Mouse (Mus musculus) right cerebral cortex, adult 2 months (tissue): ENCODE data around the gene Aox3.

Experiments
- DNase-seq, 2 experiments: peaks; one replicate each; pipeline ENCODE4 v3.0.0; 2021 to 2022; ENCODE audit warnings: low spot score in 2 of 2

Gene Aox3

GRCm38 (mm10) chr1:58107066-58107465 lies 5.9 kb upstream of the Aox3 start:
- no peak for DNase-seq

GRCm38 (mm10) chr1:58110241-58110640 lies 2.7 kb upstream of the Aox3 start:
- DNase-seq: no peak

- no peak for DNase-seq
These were observed 1.6 kb upstream of the Aox3 start for GRCm38 (mm10) chr1:58111315-58111714.

- DNase-seq: no peak
These were observed 511 bp downstream of the Aox3 start for GRCm38 (mm10) chr1:58113441-58113840.

GRCm38 (mm10) chr1:58114021-58114560 lies 1.2 kb downstream of the Aox3 start:
- DNase-seq: no peak

GRCm38 (mm10) chr1:58114666-58115375 lies 1.9 kb downstream of the Aox3 start:
- no peak for DNase-seq

- no peak for DNase-seq
These were observed 5.3 kb downstream of the Aox3 start for GRCm38 (mm10) chr1:58118231-58118630.

- peak in 1 of 2 experiments; percentile 17 for DNase-seq
These were observed 12.0 kb downstream of the Aox3 start for GRCm38 (mm10) chr1:58124901-58125300.

DNA sequence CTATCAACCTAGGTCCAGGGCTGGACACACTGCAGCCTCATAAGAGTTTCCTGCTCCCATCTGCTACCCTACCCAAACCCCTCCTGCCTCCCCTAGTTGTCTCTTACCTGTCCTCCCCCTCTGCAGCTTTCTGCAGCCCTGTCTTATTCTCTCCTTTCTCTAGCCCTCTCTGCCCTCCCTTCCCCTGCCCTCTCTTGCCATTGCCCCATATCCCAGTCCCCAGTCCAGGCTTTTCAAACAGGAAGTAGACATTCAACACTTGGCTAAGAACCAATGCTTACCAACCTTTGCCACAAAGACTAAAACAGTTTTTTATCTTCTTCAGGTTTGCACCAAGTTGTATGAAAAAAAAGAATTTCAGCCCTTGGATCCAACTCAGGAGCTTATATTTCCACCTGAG lies 25.0 kb downstream of the Aox3 start:
- no peak for DNase-seq

- no peak for DNase-seq
These were observed 26.1 kb downstream of the Aox3 start for GRCm38 (mm10) chr1:58138986-58139385.

DNA sequence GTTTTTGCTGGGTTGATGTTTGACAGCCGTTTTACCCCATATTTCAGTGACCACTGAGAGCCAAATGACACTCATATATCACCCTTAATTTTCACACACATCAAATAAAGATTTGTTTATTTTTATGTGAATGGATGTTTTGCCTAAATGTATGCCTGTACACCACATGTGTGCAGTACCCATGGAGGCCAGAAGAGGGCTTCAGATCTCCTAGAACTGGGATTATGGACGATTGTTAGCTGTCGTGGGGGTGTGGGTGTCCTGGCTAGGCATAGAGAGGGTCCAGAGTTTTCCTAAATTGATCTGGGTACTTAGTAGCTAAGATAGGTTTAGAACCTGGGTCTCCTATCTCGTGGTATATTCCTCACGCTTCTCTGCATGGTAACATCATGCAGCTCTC lies 27.7 kb downstream of the Aox3 start:
- no peak for DNase-seq

- peak; percentile 70 to 71 for DNase-seq
These were observed 31.6 kb downstream of the Aox3 start for GRCm38 (mm10) chr1:58144384-58145069.

GRCm38 (mm10) chr1:58146026-58146425 lies 33.1 kb downstream of the Aox3 start:
- no peak for DNase-seq

DNA sequence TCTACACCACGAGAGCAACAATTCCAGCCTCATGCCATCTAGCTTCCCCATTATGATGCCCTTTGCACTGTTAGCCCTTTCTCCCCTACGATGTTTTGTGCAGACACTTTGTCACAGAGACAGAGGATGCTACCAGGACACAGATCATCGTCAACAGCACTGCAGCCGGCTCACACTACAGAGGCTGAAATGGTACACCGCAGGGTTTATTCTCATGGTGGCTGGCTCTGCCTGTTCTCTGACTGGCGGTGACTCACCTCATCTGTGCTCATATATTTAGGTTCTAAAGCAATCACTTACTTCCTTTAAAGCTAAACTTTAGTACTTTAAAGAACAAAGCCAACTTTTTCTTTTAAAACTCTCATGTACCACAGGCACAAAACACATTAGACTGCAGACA lies 34.8 kb downstream of the Aox3 start:
- no peak for DNase-seq

DNA sequence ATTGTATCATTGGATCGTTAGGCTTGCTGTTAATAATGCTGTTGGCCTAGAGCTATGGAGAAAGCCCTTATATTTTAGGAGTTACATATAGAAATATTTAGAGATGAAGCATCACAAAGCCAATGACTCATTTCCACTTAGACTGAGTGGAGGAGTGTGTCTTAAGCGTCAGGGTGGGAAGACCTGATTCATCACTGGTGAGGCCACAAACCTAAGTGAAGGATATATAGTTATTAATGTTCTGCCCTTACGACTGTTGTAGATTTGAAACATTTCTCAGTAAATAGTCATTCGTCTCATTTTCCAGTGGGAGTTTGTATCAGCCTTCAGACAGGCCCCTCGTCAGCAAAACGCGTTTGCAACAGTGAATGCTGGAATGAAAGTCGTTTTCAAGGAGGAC lies 39.3 kb downstream of the Aox3 start:
- no peak for DNase-seq

- peak; percentile 55 to 68 for DNase-seq
These were observed 43.8 kb downstream of the Aox3 start for GRCm38 (mm10) chr1:58156747-58157146.

DNA sequence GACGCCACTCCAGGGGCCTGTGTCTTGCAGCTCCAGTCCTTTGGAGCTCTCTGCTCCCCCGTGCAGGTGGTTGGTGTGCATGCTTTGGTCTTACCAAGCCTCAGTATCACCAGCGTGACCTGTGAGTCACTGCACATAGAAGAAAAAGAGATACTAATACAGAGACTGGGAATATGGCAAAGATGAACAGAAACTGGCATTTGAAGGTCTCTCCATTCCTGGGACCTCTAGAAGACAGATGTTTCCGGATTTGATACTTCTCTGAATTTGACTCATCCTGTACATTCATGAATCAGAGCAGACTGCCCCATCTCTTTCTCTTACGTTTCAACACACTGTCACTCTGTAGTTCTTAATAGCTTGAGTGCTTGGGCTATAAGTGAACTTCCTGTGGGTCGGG lies 57.0 kb downstream of the Aox3 start:
- DNase-seq: no peak

GRCm38 (mm10) chr1:58188514-58189175 lies 75.7 kb downstream of the Aox3 start:
- DNase-seq: no peak

GRCm38 (mm10) chr1:58194317-58194716 lies 81.4 kb downstream of the Aox3 start:
- no peak for DNase-seq

- no peak for DNase-seq
These were observed 82.1 kb downstream of the Aox3 start for GRCm38 (mm10) chr1:58194988-58195387.

GRCm38 (mm10) chr1:58195541-58195940 lies 82.6 kb downstream of the Aox3 start:
- DNase-seq: no peak

GRCm38 (mm10) chr1:58197023-58197422 lies 84.1 kb downstream of the Aox3 start:
- no peak for DNase-seq

- DNase-seq: no peak
These were observed 85.5 kb downstream of the Aox3 start for GRCm38 (mm10) chr1:58198386-58198785.
